Mouse (Mus musculus) T-helper 17 cell (primary cell): ENCODE results near the gene Cmtm4.

Experiments used
- in situ Hi-C, 2 experiments: fragments of 300-600 bp; cut with MboI, MseI; formaldehyde crosslinking; loops; 1 replicate in 1 of 2; 2 replicates in 1 of 2; pipeline ENCODE4 v1.15.1; 2025; ENCODE audit warnings: high pct_unique_total_duplicates in 2 of 2

Gene Cmtm4

DNA sequence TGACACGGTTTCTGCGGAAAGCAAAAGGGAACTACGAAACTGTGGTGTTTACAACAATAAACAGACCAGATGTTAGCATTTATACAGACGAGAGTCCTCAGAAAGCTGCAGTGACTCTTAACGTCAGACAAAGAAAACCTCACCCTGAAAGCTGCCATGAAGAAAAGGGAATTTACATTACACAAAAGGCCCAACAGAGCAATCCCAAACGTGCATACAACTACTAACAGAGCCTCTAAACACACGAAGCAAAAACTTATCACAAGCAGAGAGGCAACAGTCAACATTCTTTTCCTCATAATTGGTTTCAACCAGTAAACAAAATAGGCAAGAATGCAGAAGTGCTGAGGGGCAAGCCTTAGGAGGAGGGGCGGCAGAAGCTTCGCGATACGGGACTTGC, 18.9 kb downstream of the Cmtm4 start:
- in situ Hi-C loops: no loop called here

DNA sequence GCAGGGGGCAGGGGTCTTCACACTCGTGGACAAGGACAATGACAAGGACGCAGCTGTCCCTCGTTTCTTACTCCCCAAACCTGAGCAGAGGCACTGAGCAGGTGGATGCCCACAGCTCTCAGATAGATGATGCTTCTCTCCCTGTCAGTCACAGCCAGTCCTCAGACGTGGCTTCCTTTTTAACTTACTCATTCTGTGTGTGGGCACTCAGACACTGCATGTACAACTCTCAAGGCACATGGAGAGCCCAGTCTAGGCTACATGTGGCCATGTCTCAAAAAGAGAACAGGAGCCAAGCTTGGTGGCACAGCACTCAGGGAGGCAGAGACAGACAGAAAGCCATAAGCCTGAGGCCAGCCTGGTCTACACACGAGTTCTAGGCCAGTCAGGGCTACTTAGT, 19.6 kb downstream of the Cmtm4 start:
- in situ Hi-C loops: no loop called here

DNA sequence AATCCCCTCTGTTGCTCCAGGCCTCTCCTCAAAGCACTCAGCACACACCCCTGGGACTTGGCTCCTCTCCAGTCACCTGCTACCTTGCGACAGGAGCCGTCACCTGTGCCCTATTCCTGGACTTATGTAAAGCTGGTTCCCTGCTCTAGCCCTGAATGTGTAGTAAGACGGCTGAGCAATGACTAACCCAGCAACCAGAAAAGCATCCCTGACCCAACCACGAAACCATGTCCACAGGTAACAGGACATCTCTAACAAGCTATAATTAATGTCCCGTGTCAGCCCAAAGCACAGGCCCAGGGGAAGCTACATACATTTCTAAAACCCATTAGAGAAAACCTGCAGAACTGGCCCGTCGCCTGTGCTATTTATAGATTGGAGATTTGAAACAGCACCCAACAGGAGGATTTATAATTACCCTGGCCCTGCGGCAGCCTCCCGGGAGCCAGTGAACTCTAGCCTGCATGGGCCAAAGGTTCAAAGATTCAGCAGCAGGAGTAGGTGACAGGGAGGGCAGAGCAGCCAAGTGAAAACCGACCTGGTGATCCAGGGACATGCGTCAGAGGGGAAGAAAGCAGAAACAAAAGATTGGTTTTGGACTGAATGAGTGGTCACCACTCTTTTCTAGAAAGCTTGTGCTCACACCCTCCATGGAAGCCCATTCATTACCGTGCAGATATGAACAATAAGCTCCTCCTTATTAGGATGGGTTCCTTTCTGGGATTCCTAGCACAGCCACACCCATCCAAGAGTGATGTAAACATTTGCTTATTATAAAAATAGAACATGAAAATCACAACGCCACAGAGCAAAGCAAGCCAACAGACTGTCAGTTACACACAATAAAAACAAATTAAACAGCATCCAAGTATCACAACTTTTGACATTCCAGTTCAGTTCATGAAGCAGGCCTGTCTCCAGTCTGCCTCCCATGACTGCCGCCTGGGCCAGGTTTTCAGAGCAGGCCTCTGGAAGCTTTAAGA, 20.5 kb downstream of the Cmtm4 start:
- in situ Hi-C loops: no loop called here

DNA sequence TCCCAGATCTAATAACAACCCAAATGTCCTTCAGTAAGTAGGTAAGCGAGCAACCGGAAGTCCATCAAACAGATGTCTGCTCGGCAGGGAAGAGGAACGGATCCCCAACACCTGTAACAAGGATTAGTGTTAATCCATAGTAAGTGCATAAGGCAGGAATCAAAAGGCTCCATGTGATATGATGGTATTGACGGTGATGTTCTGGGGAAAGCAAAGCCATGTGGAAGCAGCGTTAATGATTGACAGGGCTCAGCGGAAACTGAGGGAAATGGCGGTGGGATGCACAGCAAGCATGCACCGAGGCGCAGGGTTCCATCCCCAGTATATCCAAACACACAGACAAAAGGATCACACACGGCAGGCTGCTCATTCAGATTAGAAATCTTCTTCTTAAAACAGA, 21.3 kb downstream of the Cmtm4 start:
- in situ Hi-C loops: no loop called here

DNA sequence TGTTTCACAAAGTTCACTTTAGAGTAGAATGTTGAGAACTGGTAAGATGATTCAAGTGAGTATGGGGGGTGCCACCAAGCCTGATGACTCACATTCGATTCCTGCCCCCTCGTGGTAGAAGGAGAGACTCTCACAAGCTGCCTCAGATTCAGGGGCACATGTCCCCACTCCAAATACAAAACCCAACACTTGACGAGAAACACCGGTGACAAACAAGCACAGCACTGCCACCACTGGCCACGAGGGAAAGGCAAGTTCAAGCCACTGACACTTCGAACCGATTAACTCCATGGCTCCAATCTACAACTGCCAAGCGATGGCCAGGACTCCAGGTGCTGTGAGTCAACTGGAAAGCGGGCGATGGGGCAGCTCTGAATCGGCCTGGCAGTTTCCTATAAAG, 21.8 kb downstream of the Cmtm4 start:
- in situ Hi-C loops: no loop called here

DNA sequence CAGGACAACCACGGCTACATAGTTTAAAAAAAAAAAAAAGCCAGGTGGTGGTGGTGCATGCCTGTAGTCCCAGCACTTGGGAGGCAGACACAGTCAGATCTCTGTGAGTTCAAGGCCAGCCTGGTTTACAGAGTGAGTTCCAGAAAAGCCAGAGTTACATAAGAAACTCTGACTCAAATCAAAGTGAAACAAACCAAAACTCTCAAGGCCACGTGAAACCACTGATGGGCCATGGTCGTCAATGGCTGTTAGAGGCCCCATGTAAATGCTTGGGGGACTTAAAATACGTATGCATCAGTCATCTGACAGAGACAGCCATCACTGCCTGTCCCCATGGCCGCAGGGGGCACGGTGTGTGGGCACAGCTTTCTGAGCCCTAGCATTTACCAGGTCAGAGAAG, 24.5 kb downstream of the Cmtm4 start:
- in situ Hi-C loops: no loop called here

DNA sequence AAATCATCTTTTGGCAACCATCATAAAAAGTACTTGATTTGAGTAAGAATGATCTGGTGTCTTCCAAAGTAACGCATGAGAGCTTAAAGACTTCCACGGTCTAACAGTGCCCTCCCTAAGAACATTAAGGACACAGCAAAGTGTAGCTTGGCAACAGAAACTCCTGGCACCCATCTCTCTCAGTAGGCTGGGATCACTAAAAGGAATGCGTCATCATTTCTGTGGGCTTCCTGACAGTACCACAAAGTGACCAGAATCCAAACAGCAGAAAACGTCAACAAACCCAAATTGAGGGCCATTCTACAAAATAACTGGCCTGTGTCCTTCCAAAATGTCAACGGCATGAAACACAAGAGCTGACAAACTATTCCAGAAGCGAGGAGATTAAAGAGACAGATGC, 25.5 kb downstream of the Cmtm4 start:
- in situ Hi-C loops: no loop called here

DNA sequence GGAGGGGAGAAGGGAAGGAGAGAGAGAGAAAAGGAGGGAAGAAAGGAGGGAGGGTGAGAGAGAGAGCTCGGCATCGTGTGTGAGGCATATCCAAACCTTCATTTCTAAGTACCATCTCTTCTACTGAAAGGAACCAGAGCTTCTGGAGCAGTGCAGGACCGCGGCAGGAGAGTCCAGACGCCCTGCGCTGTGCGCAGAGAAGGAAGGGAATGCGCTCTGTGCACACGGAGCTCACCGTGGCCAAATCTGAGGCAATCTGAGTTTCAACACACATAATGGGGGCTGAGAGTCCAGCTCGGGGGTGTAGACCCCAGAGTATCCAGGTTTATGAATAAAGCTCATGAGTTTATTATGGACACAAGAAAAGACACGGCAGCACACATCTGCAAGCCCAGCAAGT, 26.0 kb downstream of the Cmtm4 start:
- in situ Hi-C loops: no loop called here

DNA sequence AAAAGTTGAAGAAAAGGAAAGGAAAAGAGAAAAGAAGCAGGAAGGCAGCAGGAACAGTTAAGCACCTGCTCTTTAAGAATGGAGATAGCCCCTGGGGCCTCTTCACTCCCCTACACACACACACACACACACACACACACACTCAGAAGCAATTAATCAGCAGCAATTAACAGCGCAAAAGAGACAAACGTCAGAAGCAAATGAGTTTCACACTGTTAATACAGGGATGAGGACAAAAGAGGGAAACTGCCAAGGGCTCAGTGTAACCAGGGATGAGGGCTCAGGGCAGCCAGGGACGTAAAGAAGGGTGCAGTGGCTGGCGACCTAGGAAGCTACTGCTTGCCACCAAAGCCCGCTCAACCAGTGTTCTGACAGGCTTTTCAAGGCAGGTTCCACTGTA, 28.2 kb downstream of the Cmtm4 start:
- in situ Hi-C loops: no loop called here

DNA sequence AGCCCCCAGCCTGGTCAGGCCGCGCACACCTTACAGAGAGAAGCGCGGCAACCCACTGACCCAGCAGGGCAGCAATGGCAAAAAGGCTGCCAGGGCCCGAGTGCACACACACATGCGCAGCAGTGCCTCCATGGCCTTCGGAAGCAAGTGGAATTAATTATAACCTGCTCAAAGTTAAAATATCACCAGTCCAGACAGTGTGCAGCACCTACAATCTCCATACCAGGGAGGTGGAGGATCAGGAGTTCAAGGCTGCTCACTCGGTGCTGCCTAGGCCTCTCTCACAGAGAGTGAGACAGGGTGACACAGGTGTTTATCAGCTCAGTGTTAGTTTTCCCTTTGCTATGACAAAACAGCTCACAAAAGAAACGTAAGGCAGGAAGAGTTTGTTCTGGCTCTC, 29.9 kb downstream of the Cmtm4 start:
- in situ Hi-C loops: no loop called here

DNA sequence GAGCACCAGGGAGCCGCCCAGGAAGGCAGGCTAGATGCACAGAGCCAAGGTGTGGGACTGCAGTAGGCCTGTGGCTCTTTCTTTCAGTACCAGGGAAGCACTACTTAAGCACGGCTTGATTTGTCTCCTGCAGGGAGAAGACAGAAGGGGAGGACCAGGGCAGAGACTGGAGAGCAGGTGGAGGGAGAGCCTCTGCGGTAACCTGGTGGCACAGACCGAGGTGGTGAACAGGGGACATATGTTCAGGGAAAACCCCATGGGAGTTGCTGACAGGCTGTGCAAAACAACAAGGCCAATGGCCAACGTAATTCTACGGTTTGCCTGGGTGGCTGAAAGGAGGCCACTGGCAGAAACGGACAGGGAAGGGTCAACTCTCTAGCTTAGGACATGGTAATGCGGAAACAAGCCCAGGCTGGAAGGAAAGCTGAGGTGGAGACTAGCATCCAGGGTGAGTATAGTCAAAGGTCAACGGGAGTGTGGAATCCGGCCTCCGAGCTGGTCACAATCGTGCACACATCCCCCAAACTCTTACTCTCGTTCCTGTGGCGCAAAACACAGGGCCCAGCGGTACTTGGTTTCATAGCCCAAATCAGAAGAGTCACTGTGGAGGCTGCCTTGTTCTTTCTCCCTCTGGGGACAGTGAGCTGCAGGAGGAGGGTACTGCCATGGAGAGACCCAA, 35.7 kb downstream of the Cmtm4 start:
- in situ Hi-C loops: no loop called here

DNA sequence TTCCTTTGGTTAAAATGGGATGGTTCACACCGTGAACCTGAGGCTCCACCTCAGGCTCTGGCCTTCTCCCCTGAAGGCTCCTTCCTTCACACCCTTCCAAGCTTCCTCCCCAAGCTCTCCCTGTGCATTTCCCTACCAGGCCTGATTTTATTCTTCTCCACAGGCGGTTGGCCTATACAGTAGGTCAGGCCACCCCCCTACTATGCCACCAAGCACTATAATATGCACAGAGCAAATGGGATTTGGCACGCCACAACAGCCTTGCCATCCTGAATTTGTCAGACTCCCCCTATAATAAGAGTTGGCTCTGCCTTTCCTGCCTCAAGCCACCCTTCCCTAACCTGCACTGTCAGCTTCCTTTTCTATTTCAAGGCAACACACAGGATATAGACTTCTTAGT, 37.0 kb downstream of the Cmtm4 start:
- in situ Hi-C loops: no loop called here

DNA sequence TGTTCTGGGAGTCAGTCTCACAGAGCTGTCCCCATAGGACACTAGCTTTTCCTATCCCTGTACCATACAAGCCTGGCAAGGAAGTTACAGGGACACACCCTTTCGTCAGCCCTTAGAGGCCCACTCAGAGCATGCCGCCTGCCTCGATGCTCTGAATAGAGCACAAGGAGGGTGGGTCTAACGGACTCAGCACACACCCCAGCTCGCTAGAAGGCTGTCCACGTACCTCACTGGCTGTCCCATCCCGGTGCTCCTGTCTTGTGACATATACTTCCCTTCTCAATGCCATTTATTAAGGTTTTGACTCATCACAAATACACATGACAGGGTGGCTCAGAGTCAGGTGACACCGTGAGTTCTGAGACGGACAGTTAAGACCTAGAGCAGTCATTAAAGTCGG, 41.1 kb downstream of the Cmtm4 start:
- in situ Hi-C loops: loop anchor here (5.0 kb wide), 2 partner anchors 38 to 53 kb away; no protein-coding TSS in a partner anchor

DNA sequence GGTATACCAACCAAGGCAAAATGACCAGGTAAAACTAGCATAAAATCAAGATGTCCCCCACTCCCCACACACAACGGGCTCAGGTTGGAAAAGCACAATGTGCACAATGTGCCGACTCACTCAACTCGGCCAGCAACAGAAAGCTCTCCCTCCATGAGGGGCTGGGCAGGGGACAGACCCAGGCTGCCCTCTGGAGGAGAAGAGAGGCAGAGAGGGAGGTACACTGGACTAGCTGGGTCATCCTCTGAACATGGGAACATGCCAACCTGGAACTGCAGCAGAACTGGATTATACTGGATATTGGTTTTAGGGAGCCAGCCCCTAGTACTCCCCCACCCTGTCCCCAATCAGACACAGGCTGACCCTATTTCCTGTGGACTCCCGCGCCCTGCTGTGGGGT, 42.4 kb downstream of the Cmtm4 start:
- in situ Hi-C loops: loop anchor here (5.0 kb wide), 2 partner anchors 39 to 54 kb away; no protein-coding TSS in a partner anchor

DNA sequence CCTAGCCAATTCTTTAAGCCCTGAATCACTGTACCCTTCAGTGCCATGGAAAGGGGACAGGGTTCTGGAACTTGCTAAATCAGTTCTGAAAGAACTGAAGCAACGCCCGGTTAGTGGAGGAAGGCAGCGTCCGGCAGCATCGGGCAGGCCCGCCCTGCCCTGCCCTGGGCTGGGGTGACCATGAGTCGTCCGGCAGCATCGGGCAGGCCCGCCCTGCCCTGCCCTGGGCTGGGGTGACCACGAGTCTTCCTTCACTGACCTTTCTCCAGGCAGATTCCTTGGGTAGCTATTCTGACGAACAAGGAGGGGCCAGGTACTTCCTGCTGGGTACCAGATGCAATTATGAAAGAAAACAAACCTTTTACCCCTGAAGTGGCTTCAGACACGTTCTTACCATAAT, 45.6 kb downstream of the Cmtm4 start:
- in situ Hi-C loops: loop anchor here (5.0 kb wide), 2 partner anchors 42 to 57 kb away; no protein-coding TSS in a partner anchor

DNA sequence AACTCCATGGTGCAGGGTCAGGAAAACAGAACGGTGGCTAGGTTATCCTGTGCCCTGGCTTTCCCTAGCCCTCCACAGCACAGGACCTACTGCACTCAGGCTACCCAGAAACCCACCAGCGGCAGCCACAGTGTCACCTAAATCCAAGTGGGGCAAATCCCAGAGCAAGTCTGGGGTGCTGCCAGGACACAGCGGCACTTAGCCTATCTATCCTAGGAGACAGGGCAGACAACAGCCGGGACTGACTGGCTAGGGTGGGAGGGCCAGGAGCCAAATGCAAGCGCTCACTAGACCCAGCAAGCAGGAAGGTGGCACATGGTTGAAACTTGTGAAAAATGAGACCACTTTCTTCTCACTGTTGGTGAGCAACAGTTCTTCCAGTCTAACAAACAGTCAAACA, 46.6 kb downstream of the Cmtm4 start:
- in situ Hi-C loops: loop anchor here in 1 of 2 experiments (10.0 kb wide), 1 partner anchor 226 kb away; no protein-coding TSS in a partner anchor

DNA sequence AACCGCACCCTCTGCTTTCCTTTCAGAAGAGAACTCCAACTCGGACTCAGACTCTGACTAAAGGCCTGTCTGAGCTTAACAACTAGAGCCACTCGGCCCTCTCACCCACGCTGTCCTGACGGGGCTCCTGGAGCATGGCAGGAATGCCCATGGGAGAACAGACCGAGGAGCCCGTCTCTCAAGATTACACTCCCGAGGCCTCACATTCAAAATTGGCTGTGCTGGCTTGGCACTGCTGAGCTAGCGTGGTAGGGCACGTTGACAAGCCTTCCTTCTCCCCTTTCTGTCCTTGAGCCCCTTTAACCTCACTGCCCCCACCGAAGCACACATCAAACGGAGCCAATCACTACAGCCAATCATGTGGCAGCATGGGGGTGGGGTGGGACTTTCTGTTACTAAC, 48.9 kb downstream of the Cmtm4 start:
- in situ Hi-C loops: loop anchor here in 1 of 2 experiments (10.0 kb wide), 1 partner anchor 228 kb away; no protein-coding TSS in a partner anchor

DNA sequence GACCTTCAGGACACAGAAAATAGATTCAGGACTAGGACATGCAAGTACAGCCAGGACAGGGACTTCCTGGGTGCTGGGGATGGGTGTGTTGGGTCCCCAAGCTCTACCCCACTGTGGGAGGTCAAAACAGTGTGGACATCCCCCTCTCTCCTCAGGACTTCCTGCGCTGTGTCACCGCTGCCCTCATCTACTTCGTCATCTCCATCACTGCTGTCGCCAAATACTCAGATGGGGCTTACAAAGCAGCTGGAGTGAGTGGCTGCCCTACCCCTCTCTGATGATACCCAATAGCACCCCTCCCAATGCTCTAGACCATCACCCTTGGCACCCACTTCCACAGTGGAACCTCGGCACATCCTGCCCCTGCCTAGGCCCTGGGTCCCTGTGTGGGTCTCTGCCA, 51.0 kb downstream of the Cmtm4 start:
- in situ Hi-C loops: loop anchor here in 1 of 2 experiments (5.0 to 10.0 kb wide), 3 partner anchors 97 to 230 kb away; partner anchors contain the start of genes Dync1li2 and Tk2

DNA sequence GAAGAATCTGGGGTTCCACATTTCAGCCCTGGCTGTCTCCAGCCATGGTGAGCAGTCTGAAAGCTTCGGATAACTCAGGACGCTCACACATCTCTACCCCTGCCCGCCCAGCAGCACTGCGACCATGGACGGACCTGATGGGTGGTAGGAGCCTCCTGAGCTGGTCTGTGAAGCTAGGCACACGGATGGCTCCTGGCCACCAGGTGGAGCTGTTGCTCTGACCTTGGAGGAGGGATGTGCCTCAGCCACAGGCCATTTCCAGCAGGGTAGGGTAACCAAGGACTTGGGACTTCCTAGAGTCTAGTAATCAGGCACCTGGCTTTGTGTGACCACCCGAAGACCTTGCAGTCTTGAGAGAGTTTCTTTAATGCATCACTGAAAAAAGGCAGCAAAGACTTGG, 51.6 kb downstream of the Cmtm4 start:
- in situ Hi-C loops: loop anchor here in 1 of 2 experiments (5.0 to 10.0 kb wide), 3 partner anchors 97 to 231 kb away; partner anchors contain the start of genes Dync1li2 and Tk2

DNA sequence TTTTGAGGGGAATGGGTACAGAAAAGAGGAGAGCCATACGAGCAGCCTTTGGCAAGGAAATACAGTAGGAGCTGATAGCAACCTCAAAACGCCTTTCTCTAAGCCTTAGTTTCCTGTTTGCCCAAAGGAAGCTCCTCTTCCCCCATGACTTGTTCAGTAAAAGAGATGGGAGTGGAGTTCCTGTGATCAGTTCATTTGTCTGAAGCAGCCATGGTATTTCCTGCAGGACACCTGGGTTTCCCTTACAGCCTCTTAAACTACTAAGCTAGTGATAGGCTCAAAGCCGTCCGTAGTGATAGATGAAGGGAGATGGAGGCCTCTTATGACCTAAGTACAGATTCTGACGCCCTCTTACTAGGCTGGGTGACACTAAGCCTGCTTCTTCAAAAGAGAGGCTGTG, 53.2 kb downstream of the Cmtm4 start:
- in situ Hi-C loops: loop anchor here in 1 of 2 experiments (5.0 to 10.0 kb wide), 3 partner anchors 95 to 232 kb away; partner anchors contain the start of genes Dync1li2 and Tk2

DNA sequence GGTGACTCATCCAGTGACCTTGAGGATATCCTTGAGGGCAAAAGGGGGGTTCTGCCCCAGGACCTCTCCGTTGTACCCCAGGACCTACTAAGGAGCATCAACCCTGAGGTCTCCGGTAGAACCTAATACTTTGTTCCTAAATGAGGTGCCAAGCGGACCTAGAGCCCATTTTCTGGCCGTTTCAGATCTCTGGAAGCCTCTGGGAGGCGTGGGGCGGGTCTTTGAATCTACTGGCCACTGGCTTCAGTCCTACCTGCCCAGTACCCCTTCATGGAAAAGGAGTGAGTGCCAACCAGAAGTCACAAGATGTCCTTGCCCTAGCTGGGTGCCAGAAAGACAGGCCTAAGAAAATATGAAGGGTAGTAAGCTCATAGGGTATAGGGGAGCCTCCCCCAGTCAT, 53.9 kb downstream of the Cmtm4 start:
- in situ Hi-C loops: loop anchor here in 1 of 2 experiments (5.0 to 10.0 kb wide), 3 partner anchors 94 to 233 kb away; partner anchors contain the start of genes Dync1li2 and Tk2

DNA sequence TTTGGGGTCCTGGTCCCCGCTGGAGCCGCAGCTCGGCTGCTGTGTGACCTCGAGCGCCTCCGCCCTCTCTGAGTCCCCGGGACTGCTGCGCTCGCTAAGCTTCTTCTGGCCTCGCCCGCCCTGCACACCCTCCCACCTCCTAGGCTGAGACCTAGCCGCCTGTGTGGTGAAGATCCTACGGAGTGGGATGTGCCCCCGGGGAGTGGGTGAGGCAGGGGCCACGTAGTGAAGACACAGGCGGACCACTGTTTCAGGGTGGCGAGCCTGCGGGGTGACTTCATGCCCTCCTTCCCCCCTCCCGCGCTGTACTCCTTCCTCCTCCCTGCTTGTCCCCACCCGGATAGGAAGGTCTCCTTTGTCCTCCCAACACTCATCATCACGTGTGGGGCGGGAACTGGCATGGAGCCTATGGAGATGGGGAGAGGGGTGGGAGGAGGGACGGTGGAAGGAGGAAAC, 54.5 kb downstream of the Cmtm4 start:
- in situ Hi-C loops: loop anchor here in 1 of 2 experiments (5.0 to 10.0 kb wide), 3 partner anchors 94 to 234 kb away; partner anchors contain the start of genes Dync1li2 and Tk2
